Mouse (Mus musculus): ENCODE results near the gene Lmo4. TPM values are rescaled to one million over a fixed set of nuclear protein-coding genes. Genes with fewer than 3 reads are reported as not detected.

The Lmo4 gene
- total RNA-seq, 1 experiment from 2014 or later, result 31.5 TPM

- peak; percentile 73 for ATAC-seq (replicated peaks; ENCODE audit: low read depth, poor library complexity, severe bottlenecking)
Measured at GRCm38 (mm10) chr3:144205351-144206153, 532 bp upstream of the Lmo4 start.

- no peak for ATAC-seq (replicated peaks; ENCODE audit: low read depth, poor library complexity, severe bottlenecking)
Measured at GRCm38 (mm10) chr3:144203988-144204412, 1.0 kb downstream of the Lmo4 start.

DNA sequence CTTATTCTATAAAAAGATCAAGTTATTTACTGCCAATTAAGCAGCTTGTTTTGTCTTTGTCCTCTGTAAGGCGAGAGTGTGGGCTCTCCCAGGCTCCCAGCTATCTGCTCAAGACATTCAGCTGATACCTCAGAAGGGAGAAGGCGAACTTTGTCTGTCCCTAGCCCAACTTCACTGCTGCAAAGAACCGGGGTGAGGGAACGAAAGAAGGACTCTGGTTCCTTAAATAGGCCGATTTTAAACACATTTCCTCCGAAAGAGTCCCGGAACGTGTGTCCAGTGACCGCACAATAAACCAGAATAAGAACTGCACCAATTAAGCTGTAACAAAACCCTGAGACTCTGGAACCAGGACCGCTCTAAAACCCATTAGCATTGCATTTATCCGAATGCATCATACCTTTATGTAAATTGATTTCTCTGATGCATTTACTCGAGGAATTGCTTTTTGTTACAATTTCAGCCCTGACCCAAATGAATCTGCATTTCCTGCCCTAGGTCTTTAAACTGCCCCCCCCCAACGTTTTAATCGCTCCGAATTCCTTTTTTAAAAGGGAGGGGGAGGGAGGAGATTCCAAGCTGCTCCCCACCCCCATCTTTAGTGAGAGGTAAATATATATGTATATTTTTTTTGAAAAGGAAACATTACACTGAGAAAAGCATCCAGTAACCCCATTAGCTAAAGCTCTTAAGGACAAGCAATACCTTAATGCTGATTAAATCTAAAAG lies 1.6 kb downstream of the Lmo4 start:
- no peak for ATAC-seq (replicated peaks; ENCODE audit: low read depth, poor library complexity, severe bottlenecking)

DNA sequence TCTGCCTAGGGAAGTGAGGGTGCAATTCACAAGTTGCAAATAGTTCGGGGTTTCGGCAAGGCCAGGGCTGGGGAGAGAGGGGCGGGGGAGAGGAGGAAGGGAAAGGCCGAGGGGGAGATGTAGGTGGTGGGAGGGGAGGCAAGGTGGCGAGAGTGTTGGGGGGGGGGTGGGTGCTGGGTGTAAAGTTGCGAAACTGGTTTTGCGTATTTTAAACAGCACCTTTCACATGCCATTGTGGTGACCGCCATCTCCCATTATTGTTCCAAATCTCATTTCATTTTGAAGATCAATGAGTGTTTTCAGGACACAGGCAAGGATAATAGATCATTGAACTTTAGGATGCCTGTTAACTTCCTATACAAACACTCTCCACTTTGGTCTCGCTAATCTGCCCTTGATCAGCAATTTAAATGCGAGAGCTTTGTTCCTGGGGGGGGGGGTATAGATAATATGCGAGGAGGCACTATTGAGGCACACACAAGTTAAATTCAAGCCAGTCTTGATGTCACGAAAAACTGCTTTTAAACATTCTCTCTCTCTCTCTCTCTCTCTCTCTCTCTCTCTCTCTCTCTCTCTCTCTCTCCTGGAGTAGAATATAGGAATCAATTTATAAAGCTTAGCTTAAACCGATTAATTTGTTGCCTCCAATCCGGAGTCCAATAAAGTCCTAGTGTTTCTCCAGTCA lies 2.3 kb downstream of the Lmo4 start:
- no peak; the same call in 1 of the 2 replicates for ATAC-seq (replicated peaks; ENCODE audit: low read depth, poor library complexity, severe bottlenecking)

- ATAC-seq (replicated peaks; ENCODE audit: low read depth, poor library complexity, severe bottlenecking), result peak; percentile 27
Measured at GRCm38 (mm10) chr3:144201794-144202573, 3.0 kb downstream of the Lmo4 start.

GRCm38 (mm10) chr3:144185327-144186152 lies 19.5 kb downstream of the Lmo4 start:
- no peak for ATAC-seq (replicated peaks; ENCODE audit: low read depth, poor library complexity, severe bottlenecking)

DNA sequence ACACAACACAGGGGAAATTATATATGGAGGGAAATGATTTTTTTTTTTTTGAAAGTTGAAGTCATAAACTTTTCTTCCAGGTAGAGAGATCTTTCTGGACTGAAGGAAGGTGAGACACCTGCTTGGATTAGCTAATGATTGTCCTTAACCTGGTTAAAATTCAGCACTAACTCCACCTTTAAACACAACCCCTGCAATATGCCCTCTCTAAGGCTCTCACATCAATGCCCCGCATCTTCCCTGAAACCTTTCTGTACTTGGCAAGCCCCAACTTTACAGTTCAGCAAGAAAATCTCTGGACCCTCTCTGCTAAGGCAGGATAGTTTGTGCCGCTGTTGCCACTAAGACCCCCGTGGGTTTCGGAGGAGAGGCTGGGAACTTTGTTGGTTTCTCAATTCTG lies 20.1 kb downstream of the Lmo4 start:
- no peak for ATAC-seq (replicated peaks; ENCODE audit: low read depth, poor library complexity, severe bottlenecking)

DNA sequence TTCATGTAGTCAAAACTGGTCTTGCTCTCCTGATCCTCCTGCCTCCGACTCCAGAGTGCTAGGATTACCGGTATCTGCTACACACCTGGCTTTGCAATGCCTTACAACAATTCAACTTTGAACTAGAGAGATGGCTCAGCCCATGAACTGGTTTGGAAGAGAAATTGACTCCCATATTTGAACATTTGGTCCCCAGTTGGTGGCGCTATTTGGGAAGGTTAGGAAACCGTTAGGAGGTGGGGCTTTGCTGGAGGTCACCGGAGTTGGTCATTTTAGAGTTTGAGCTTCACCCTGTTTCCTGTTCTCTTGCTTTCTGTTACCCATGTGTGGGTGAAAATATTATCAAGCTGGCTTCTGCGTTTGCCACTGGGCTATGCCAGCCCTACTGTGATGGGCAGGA lies 22.8 kb downstream of the Lmo4 start:
- no peak for ATAC-seq (replicated peaks; ENCODE audit: low read depth, poor library complexity, severe bottlenecking)

DNA sequence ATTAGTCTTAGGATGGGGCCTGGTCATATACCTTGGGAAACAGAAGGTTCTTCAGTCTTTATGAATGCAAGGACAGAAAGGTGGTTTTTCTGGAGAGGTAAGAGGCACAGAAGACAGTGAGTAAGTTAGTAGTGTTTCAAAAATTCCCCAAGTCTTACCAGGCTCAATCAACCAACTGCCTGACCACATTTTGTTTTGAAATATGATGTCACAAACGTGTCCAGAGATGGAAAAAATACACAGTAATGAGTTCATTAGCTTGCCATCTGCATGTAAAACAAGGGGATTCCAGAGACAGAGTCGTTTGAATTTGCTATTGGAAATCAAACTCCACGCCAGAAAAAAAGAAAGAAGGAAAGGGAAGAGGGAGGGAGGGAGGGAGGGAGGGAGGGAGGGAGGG lies 26.1 kb downstream of the Lmo4 start:
- ATAC-seq (replicated peaks; ENCODE audit: low read depth, poor library complexity, severe bottlenecking), result no peak

DNA sequence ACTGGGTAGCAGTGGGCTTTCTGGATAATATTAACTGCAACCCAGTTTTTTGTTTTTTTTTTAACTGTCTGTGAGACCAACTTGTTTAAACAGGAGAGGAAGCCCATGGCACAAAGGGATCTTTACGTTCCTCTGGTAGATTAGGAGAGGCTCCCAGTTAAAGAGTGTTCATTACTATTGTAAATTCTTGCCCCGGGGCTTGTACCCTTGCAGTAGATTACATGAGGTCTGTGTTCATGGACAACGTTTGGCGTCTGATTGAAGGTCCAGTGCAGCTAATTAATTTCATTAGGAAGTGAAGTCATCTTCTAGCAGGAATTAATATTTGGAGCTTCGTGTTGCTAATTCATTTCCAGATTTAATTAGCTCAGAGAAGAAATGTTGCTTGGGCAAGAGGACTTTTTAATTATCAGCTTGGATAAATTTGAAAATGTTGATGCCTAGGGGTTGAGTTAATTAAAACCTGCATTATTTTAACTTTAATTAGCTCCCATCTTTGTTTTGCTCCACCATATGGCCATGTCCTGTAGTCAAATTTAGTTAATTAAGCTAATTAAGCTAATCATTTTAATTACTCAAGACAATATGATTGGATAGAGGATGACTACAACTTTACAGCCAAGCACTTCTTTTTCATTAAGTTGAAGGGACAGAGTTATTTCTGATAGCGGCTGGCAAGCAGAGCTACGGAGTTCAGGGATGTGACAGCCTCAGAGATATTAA lies 31.0 kb downstream of the Lmo4 start:
- ATAC-seq (replicated peaks; ENCODE audit: low read depth, poor library complexity, severe bottlenecking), result no peak

DNA sequence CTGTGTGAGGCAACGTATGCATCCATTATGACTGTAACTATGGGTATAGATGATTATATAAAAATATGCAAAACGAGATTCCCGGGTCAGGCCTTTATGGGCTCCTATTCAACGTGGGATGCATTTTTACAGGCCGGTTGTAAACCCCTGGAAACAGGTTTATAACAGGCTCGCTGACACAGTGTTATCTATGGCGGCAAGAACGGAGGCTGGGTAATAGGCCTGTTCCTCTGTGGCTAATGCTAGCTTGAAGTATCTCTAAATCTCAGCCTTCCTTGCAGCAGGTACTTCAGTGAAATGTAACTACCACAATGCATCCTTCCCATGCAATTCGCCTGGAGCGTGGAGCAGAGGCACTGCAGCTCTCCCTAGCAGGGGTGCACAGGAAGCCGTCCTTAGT lies 31.9 kb downstream of the Lmo4 start:
- no peak for ATAC-seq (replicated peaks; ENCODE audit: low read depth, poor library complexity, severe bottlenecking)

GRCm38 (mm10) chr3:144171749-144172148 lies 33.3 kb downstream of the Lmo4 start:
- ATAC-seq (replicated peaks; ENCODE audit: low read depth, poor library complexity, severe bottlenecking), result no peak

DNA sequence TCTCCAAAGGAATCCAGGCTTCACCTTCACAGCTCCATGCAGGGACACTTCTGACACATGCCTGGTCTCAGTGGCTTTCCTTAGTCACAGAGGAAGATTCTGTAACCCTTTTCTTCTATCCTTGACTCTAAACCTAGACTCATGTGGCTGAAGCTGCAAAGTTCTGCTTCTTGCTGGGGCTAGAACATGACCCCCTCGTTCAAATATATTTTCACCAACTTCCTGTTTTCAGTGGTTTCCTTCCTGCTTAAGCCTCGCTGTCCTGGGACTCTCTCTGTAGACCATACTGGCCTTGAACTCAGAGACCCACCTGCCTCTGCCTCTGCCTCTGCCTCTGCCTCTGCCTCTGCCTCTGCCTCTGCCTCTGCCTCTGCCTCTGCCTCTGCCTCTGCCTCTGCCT lies 34.5 kb downstream of the Lmo4 start:
- 0 out of 2 replicates have a peak, but pooled peaks have one; percentile 29 for ATAC-seq (replicated peaks; ENCODE audit: low read depth, poor library complexity, severe bottlenecking)

GRCm38 (mm10) chr3:144166439-144167155 lies 38.4 kb downstream of the Lmo4 start:
- no peak for ATAC-seq (replicated peaks; ENCODE audit: low read depth, poor library complexity, severe bottlenecking)

GRCm38 (mm10) chr3:144165439-144165838 lies 39.6 kb downstream of the Lmo4 start:
- no peak for ATAC-seq (replicated peaks; ENCODE audit: low read depth, poor library complexity, severe bottlenecking)

DNA sequence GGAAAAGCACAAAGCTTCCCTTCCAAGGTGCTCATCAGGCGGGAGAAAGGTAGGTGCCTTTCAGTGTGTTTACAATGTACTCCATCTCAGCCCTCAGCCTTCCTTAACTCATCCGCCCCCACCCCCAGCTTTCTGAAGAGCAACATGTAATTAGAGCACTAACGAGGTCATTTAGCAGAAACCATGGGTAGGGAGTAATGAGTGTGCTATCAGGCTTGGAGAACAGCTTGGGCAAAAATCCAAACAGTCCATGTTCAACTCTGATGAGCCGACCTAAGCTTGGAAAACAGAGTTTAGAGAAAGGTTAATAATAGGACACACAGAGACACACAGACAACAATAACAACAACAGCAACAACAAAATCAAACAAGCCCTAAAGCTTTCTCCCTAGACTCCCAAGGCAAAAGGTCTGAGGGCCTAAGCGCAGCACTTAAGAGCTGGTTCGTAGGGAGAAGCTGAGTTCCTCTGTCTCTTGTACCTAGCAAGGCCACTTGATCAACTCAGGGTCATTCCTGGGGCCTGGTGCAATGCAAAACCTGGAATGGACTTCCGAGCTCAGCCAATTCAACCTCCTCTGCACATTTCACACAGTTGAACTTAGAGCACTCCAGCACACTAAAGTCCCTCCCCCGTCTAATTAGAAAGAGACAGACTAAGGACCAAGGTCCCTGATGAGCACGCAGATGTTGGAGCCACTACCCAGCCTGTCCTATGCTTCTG lies 40.2 kb downstream of the Lmo4 start:
- no peak for ATAC-seq (replicated peaks; ENCODE audit: low read depth, poor library complexity, severe bottlenecking)

DNA sequence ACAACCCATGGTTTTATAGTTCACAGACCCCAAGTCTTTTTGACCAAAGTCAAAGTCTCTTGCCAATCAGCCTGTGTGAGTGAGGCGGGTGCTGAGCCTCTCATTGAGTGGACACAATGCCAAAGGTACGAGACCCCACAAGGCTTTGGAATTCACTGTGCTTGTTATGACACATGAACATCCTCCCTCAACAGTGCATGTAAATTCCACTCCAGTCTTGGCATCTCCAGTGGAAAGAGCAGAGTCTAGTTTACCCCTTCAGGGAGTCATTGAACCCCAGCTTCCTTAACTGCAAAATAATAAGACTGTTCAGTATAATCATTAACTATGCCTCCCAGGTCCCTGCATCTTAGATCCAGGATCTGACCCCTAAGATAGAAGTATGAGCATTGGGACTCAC lies 41.3 kb downstream of the Lmo4 start:
- no peak for ATAC-seq (replicated peaks; ENCODE audit: low read depth, poor library complexity, severe bottlenecking)
